Mouse (Mus musculus): ENCODE data around the gene Adgrl3.

Adgrl3 gene

GRCm38 (mm10) chr5:81225486-81225885 is 205.5 kb downstream of the Adgrl3 start:
- DNase-seq (ENCODE audit: low read depth in 2 of 2, low spot score in 2 of 2) = no peak

DNA sequence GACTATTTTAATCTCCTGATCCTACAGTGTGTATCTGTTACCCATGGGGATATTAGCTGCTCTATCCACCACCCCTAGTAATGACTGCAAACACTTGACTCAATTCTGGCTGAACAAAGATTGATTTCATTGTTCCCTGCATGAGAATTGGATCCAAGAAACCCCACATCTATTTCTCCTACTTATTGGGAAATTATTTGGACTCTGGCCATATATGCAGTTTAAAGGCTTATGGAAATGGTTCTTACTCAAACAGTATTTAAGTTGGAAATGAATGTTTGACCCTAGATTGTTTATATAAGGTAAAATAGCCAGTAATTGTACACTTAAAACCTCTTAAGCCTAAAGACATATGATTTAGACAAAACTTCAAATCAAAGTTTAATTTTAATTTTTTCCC is 207.3 kb downstream of the Adgrl3 start:
- no peak for DNase-seq (ENCODE audit: low read depth in 2 of 2, low spot score in 2 of 2)

DNA sequence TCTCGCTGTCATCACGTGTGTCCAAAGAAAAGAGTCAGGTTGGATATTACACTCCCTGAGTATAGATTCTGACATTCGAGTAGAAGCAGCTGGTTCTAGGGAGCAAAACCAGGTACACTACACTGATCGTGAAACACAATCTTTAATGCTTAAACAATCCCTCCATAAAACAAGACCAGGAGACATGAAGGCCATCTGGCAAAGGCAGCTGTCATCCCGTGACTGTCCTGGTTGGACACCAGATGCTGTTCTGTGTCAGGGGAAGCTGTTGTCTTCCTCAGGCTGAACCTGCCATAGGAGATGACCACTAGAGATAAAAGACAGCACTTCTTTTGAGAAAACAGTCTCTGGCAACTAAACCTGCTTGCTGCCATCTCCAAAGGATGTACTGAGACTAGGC is 228.8 kb downstream of the Adgrl3 start:
- DNase-seq (ENCODE audit: low read depth in 2 of 2, low spot score in 2 of 2) = no peak

DNA sequence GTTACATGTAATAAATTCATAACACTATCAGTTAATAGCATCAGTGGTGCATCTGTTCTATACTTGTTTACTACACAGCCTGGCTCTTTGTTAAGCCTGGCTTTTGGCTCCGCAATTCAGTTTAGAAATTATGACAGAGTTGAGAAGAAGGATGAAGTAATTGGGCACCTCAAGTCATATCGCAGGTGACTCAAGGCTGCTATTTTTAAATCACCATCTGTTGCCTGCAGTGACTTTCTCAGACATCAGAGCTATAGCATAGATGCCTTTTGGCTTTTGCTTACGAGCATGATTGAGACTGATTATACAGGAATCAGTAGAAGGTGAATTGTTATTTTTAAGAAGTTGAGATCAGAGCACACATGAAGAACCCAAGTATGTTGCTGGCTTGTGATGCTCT is 236.2 kb downstream of the Adgrl3 start:
- DNase-seq (ENCODE audit: low read depth in 2 of 2, low spot score in 2 of 2) = no peak

DNA sequence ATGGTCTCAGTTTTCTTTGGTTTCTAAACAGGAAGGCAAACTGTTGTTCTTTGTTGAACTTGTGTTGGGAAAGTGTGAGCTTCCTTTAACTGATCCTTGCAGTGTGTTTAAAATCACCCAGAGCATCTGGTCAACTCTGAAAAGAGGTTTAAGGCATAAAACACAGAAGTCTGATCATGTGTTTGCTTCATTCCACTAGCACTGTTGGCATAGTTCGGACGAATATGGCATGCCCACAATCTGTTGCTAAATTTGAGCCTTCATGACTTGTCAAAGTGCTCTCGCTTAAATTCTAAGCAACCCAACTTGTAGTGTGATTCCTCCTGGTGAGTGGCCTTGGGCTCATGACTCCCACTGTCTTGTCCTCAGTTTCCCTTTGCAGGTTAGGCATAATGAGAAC is 249.8 kb downstream of the Adgrl3 start:
- DNase-seq (ENCODE audit: low read depth in 2 of 2, low spot score in 2 of 2) = no peak

DNA sequence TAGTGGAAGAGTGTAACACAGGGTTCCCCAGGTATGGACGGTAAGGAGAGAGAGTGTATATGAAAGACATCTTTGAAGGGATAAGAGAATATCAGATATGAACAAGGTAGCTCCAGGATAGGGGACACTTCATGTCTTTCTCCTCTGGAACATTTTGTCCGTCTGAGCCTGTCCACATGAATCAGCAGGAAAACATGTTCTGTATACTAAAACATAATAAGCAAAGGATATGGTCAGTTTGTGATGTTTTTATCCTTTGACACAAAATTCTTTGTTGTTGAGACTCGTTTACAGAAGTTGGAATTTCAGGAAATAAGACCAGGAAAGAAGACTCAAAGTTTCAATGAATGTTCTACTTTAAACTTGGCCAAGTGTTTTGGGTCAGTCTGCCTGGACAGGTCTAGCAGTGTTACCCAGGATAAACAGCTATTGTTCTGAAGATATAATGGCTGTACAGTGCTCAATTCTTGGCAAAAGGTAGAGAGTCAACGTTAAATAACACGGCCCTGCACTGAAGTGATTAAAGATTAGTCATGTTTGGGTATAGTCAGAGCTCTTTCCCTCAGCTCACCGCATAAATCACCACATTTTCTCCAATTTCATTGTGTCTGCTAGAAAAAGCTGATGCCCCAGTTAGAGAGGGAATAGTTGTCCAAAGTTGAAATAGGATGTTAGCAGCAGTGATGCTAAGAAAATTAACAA is 255.6 kb downstream of the Adgrl3 start:
- no peak for DNase-seq (ENCODE audit: low read depth in 2 of 2, low spot score in 2 of 2)

- DNase-seq (ENCODE audit: low read depth in 2 of 2, low spot score in 2 of 2) = no peak
These were observed 259.3 kb downstream of the Adgrl3 start for GRCm38 (mm10) chr5:81279246-81279645.

DNA sequence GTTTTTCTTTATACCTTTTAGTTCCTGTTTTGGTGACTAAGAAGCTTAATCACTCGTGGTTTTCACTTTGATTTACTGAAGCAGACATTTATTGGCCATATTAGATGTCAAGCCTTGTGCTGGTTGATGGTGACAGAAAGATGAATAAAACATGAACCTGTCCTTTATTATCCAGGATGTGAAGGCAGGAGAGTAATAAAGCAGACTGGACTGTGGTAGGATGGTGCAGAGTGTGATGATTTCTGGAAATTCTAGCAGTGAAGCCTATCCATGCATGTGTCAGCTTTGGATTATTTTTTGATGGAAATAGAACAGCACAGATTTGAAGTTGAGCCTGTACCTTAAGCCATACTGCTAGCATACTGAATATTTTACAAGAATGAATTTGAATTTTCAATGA is 265.7 kb downstream of the Adgrl3 start:
- DNase-seq (ENCODE audit: low read depth in 2 of 2, low spot score in 2 of 2) = no peak

GRCm38 (mm10) chr5:81301874-81302273 is 281.9 kb downstream of the Adgrl3 start:
- no peak for DNase-seq (ENCODE audit: low read depth in 2 of 2, low spot score in 2 of 2)

- DNase-seq (ENCODE audit: low read depth in 2 of 2, low spot score in 2 of 2) = no peak
These were observed 297.6 kb downstream of the Adgrl3 start for GRCm38 (mm10) chr5:81317406-81318112.

GRCm38 (mm10) chr5:81321276-81321934 is 301.5 kb downstream of the Adgrl3 start:
- no peak for DNase-seq (ENCODE audit: low read depth in 2 of 2, low spot score in 2 of 2)

GRCm38 (mm10) chr5:81322064-81322463 is 302.1 kb downstream of the Adgrl3 start:
- DNase-seq (ENCODE audit: low read depth in 2 of 2, low spot score in 2 of 2) = no peak

GRCm38 (mm10) chr5:81326916-81327315 is 307.0 kb downstream of the Adgrl3 start:
- no peak for DNase-seq (ENCODE audit: low read depth in 2 of 2, low spot score in 2 of 2)

DNA sequence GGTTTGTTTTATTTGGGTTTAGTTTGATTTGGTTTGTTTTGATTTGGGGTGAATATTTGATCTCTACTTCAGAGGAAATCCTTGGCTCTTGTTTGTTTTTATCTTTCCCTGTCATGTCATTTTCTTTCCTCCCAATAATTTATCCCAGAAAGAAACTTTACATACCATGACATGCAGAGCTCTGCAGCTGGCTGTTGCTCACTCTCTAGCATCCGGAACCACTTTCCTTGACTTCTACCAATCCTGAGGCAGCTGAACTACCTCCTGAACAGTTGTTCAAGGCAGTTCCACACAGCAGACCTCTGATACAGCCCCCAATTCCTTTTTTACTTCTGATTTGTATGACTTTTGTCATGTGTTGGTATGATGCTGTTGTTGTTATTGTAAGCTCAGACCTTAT is 307.5 kb downstream of the Adgrl3 start:
- DNase-seq (ENCODE audit: low read depth in 2 of 2, low spot score in 2 of 2) = no peak

GRCm38 (mm10) chr5:81329571-81329971 is 309.6 kb downstream of the Adgrl3 start:
- no peak for DNase-seq (ENCODE audit: low read depth in 2 of 2, low spot score in 2 of 2)

DNA sequence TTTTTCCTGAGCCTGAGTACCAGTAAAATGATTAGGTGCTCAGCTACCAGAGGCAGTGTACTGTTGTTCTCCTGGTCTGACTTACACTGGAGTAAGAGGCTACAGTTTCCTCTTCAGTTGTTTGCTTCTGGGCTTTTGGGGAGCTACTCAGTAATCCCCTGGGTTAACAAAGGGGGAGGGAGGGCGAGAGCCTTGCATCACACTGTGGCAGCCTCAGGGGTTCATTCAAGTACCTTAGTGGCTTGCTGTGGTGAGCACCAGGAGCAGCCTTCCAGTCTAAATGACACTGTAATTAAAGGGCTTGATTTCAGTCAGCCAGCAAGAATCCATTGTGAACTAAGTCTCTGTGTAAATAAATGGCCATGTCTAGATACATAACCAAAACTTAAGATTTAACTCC is 324.4 kb downstream of the Adgrl3 start:
- no peak for DNase-seq (ENCODE audit: low read depth in 2 of 2, low spot score in 2 of 2)

DNA sequence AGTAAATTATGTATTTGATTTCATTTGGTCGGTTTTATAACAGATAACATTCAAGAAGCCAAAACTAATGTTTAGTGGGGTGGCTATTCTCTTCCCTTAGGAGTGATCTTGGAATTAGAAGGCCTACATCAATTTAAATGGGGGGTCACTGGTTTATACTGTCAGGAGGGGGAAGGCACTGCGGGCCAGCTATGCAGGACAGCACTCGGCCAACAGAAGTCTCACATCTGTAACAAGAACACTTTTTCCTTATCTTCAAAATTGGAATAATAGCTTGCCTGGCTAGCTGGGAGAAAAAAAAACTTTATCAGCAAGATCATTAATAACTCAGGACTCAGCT is 325.1 kb downstream of the Adgrl3 start:
- DNase-seq (ENCODE audit: low read depth in 2 of 2, low spot score in 2 of 2) = no peak

- DNase-seq (ENCODE audit: low read depth in 2 of 2, low spot score in 2 of 2) = no peak
These were observed 325.6 kb downstream of the Adgrl3 start for GRCm38 (mm10) chr5:81345436-81346131.

DNA sequence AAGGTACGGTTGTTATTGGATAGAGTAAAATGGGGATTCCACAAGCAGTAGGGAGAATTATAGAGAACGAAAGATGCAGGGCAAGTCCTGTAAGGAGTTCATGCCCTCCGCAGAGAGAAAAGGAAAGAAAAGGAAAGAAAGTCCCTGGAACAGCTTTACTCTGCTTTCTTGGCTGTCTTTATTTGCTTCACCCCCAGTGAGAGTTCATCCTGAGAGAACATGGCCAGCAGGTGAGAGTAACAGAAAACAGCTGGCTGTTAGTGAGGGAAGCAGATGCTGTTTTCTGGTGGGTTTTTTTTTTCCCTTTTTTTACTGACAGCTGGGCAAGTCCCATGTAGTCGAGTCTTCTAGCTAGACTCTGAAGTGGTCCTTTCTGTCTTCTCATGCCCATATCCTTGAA is 327.6 kb downstream of the Adgrl3 start:
- DNase-seq (ENCODE audit: low read depth in 2 of 2, low spot score in 2 of 2) = no peak

GRCm38 (mm10) chr5:81359560-81359959 is 339.6 kb downstream of the Adgrl3 start:
- no peak for DNase-seq (ENCODE audit: low read depth in 2 of 2, low spot score in 2 of 2)

GRCm38 (mm10) chr5:81364198-81364643 is 344.3 kb downstream of the Adgrl3 start:
- no peak for DNase-seq (ENCODE audit: low read depth in 2 of 2, low spot score in 2 of 2)

GRCm38 (mm10) chr5:81365250-81365649 is 345.3 kb downstream of the Adgrl3 start:
- no peak for DNase-seq (ENCODE audit: low read depth in 2 of 2, low spot score in 2 of 2)

Data from CD8-positive naive resting alpha-beta T cell, adult 2 months (primary cell).